Mouse (Mus musculus) midbrain, embryonic 16.5 days (tissue): ENCODE data around the gene Zfp423. TPM values are rescaled to one million over a fixed set of nuclear protein-coding genes. Genes with fewer than 3 reads are reported as not detected.
A peak's percentile ranks its signal among the peaks of the same experiment; 100 is the strongest.

Experiments
- ATAC-seq: fragments of 200-750 bp; cut with Nextera tagmentation; 2 replicates; pipeline ENCODE4 v1.8.0; 2017; ENCODE audit warnings: moderate TSS enrichment
- H3K27ac ChIP-seq: fragments of 300-500 bp; sonication (generic); 2 replicates; pipeline ENCODE4 v1.5.1; 2014; ENCODE audit warnings: mild to moderate bottlenecking, low read length, mixed read lengths
- H3K27me3 ChIP-seq: fragments of 300-500 bp; sonication (generic); 2 replicates; pipeline ENCODE4 v1.6.1; 2014; ENCODE audit warnings: low read depth, low read length, mixed read lengths; ENCODE audit not compliant: control insufficient read depth, insufficient read depth
- H3K36me3 ChIP-seq: fragments of 300-500 bp; sonication (generic); 2 replicates; pipeline ENCODE4 v1.6.1; 2014; ENCODE audit warnings: mild to moderate bottlenecking, low read length, moderate library complexity, mixed read lengths; ENCODE audit not compliant: control insufficient read depth, insufficient read depth
- H3K4me1 ChIP-seq: fragments of 300-500 bp; sonication (generic); 2 replicates; pipeline ENCODE4 v1.6.1; 2014; ENCODE audit warnings: mild to moderate bottlenecking, low read length, mixed read lengths; ENCODE audit not compliant: control insufficient read depth, insufficient read depth
- H3K4me2 ChIP-seq: fragments of 300-500 bp; sonication (generic); 2 replicates; pipeline ENCODE4 v1.6.1; 2014; ENCODE audit warnings: mild to moderate bottlenecking, low read length, mixed read lengths
- H3K4me3 ChIP-seq: fragments of 300-500 bp; sonication (generic); 2 replicates; pipeline ENCODE4 v1.5.1; 2014; ENCODE audit warnings: low read depth, mild to moderate bottlenecking, low read length, moderate library complexity, mixed read lengths
- H3K9ac ChIP-seq: fragments of 300-500 bp; sonication (generic); 2 replicates; pipeline ENCODE4 v1.6.1; 2014; ENCODE audit warnings: low read depth, low read length, mixed read lengths
- H3K9me3 ChIP-seq: fragments of 300-500 bp; sonication (generic); replicated peaks from 2 replicates; pipeline ENCODE4 v1.6.1; 2014; ENCODE audit warnings: mild to moderate bottlenecking, low read length, mixed read lengths; ENCODE audit not compliant: control insufficient read depth, poor library complexity, severe bottlenecking
- WGBS: fragments of 180-500 bp; shearing (Covaris S2); extraction: QIAGEN DNeasy Blood & Tissue Kit; methylation state at CpG from one replicate; pipeline ENCODE4 v1.1.7; 2014; 5-methylcytosine and 5-hydroxymethylcytosine counted together
- polyA plus RNA-seq: library from polyadenylated mRNA; unstranded; fragments of >200 nt; fragmentation: Nextera tagmentation; extraction: Ambion mirVana; gene quantifications from 2 replicates; pipeline ENCODE4 v1.2.1, GENCODE M21; 2015

The Zfp423 gene
- polyA plus RNA-seq, 1 experiment from 2014 or later: 28.1 TPM

DNA sequence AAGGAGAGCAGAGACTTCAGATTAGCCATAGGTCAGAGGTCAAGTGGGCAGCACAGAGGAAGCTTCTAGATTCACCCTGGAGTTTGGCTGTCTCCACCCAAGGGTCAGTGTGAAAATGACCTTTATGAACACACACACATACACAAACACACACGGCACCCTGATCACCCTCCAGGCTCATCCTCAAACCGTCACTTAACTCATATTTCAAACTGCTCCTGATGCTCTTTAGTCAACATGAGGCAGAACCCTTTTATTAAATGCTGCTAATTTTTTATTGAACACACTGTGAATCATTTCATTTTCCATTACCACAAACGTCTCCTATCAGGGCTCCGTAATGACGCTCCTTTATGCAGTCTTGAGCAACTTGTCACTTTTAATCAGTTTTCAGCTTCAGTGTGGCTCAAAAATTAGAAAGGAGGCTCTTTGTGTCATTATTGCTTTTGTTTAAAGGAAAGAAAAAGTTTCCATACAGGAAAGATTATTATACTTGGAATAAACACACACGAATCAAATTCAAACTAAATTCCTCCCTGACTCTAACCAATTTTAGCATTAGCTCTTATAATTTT lies 87.0 kb downstream of the Zfp423 start:
- Histone ChIP-seq H3K27me3 (no peaks in the 10 kb centered on the region), H3K27ac (no peak overlapping the region), H3K9me3 (no peaks in the 10 kb centered on the region), H3K36me3 (no peaks in the 10 kb centered on the region), H3K4me2 (no peak overlapping the region), H3K4me3 (no peak overlapping the region), H3K4me1 (peaks cover 35% of the 10 kb centered on the region), H3K9ac (no peak overlapping the region)
- ATAC-seq: no peak
- 62% methylated on average over 6 of the region's 6 CpGs for WGBS

DNA sequence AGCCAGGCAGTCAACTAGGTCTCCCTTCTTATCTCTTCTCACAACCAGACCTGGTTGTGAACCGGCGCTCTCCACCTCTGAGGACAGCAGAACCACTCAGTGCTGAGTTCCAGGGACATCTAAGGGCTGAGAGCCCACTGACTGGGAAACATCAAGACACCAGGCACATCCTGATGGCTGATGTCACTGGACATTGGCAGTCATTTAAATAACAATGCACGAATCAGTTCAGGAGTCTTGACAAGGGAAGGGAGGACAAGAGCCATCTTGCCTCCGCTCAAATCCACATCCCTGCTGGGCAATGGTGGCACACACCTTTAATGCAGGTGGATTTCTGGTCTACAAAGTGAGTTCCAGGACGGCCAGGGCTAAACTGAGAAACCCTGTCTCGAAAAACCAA lies 92.8 kb downstream of the Zfp423 start:
- Histone ChIP-seq H3K4me3 (no peak overlapping the region), H3K27me3 (no peaks in the 10 kb centered on the region), H3K36me3 (no peaks in the 10 kb centered on the region), H3K4me1 (peaks cover 6% of the 10 kb centered on the region; the same call in 1 of the 2 replicates), H3K4me2 (no peak overlapping the region), H3K27ac (no peak overlapping the region), H3K9me3 (no peaks in the 10 kb centered on the region), H3K9ac (no peak overlapping the region)
- no peak for ATAC-seq
- 74% methylated on average over 6 of the region's 6 CpGs for WGBS

DNA sequence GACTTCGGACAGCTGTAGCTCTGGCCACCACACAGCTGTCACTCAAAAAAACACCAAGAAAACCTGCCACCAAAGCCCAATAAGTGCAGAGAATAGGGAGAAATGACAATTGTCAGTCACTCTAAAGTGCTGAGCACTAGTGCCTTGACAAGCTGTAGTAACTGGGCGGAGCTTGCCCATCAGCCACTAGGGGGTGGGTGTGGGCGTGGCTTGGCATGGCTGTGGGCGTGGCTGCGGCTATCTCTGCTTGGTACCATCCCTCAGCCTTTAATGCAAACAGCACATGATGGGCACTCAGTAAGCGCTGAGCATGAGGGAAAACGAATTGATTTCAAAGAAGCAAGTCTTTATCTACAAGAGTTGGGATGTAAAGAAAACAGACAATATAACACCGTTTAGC lies 95.2 kb downstream of the Zfp423 start:
- H3K4me2 ChIP-seq: no peak overlapping the region
- ATAC-seq: no peak
- no peak overlapping the region for H3K9ac ChIP-seq
- no peaks in the 10 kb centered on the region for H3K27me3 ChIP-seq
- 74% methylated on average over 8 of the region's 8 CpGs for WGBS
- H3K9me3 ChIP-seq: no peaks in the 10 kb centered on the region
- no peak overlapping the region for H3K4me3 ChIP-seq
- H3K4me1 ChIP-seq: peaks cover 26% of the 10 kb centered on the region
- H3K27ac ChIP-seq: no peak overlapping the region
- no peaks in the 10 kb centered on the region for H3K36me3 ChIP-seq

DNA sequence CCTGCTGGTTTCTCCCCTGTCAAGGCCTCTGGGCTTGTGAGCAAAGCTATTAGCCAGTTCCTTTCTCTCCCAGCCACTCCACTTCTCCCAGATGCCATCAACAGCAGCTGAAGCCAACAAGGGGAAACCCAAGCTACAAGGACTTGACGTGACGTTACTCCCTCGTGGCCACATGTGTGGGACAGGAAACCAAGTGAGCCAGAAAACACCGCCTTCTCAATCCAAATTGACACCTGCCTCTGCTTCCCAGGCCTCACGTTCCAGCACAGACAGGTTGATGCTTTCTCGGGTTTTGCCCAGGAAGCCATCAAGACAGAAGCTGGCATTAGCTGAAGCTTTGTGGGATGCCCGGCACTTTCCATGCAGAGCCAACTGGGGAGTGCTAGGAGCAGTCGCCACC lies 96.3 kb downstream of the Zfp423 start:
- no peak for ATAC-seq
- Histone ChIP-seq H3K4me3 (no peak overlapping the region), H3K27me3 (no peaks in the 10 kb centered on the region), H3K4me2 (no peak overlapping the region), H3K27ac (no peak overlapping the region), H3K9ac (no peak overlapping the region), H3K9me3 (no peaks in the 10 kb centered on the region), H3K4me1 (peaks cover 31% of the 10 kb centered on the region), H3K36me3 (no peaks in the 10 kb centered on the region)
- 89% methylated on average over 8 of the region's 8 CpGs for WGBS

DNA sequence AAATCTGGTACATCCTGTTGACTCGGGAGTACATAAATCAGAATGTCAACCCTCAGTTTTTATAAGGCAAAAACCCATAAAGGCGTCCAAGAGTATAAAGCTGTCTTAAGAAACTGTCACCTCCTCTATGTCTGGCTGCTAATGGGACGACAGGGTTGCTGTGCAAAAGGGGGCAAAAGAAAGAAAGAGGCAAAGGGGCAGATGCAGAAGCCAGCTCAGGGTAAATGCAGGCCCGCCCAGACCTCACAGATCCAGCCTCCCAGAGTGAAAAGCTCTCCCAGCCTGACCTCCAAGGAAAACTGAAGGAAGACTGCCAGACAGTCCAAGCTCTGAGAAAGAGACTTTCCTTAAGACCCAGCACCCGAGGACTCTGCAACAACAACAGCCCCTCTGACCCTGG lies 97.7 kb downstream of the Zfp423 start:
- Histone ChIP-seq H3K27me3 (no peaks in the 10 kb centered on the region), H3K9me3 (no peaks in the 10 kb centered on the region), H3K4me1 (peaks cover 29% of the 10 kb centered on the region), H3K4me3 (no peak overlapping the region), H3K9ac (no peak overlapping the region), H3K4me2 (no peak overlapping the region), H3K36me3 (no peaks in the 10 kb centered on the region), H3K27ac (peak overlapping the region; percentile 39; the same call in 1 of the 2 replicates)
- 40% methylated on average over 5 of the region's 5 CpGs for WGBS
- ATAC-seq: no peak

DNA sequence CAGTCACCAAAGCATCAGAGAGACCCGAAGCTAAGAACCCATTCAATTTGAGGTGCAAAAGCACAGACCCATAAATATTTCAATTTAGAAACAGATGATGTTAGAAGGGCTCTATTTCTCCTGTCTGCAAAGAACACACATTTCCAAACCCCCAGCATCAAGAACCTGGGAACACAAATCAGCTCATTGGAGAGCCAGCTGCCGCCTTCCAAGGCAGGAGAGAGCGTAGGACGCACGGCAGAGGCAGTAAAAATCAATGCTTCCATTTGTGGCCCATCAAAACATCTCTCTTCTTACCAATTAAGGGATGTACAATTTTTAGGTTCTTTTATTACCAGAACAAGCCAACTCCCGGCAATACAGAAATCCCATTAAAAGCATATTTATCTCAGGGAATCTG lies 98.5 kb downstream of the Zfp423 start:
- Histone ChIP-seq H3K9ac (no peak overlapping the region), H3K4me1 (peaks cover 27% of the 10 kb centered on the region), H3K27me3 (no peaks in the 10 kb centered on the region), H3K36me3 (no peaks in the 10 kb centered on the region), H3K4me3 (no peak overlapping the region), H3K27ac (0 out of 2 replicates have a peak overlapping the region, but pooled peaks have one; percentile 24), H3K4me2 (no peak overlapping the region), H3K9me3 (no peaks in the 10 kb centered on the region)
- 45% methylated on average over 6 of the region's 6 CpGs for WGBS
- no peak for ATAC-seq

DNA sequence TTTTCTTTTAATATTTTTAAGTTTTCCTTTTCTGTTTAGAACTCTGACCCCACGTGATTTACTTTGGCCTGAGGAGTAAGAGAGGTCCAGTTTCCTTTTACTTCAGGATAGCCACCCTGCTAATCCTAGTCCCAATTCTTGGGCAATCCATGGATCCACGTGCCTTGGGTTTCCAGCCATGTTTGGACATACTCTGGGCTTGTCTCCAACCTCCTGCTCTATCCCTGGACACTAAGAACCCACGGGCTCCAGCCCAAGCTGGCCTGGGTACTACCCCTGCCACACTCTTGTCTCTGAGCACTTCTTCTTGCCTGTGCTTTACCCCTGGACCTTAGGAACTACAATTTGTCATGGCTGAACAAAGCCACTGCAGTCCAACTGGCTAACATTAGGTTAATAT lies 107.5 kb downstream of the Zfp423 start:
- ATAC-seq: no peak
- WGBS: 90% methylated on average over 3 of the region's 3 CpGs

DNA sequence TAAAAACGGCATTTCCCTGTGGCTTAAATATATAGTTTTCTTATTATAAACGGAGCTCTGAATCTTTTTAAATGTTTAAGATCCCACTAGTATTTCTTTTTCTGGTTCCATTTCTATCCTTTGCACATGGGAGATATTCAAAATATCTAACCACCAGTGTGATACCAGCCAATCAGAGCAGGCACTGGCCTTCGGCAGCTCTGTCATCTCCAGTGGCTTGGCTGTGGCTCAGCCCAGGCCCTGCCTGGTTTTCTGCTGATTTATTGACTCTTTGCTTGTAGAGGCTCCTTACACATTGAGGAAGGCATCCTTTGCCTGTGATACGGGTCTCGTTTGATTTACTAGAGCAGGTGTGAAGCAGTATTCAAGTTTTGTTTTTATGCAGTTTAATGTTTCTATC lies 108.0 kb downstream of the Zfp423 start:
- WGBS: 90% methylated on average over 5 of the region's 5 CpGs
- Histone ChIP-seq H3K9me3 (no peaks in the 10 kb centered on the region), H3K9ac (no peak overlapping the region), H3K4me2 (no peak overlapping the region), H3K36me3 (no peaks in the 10 kb centered on the region), H3K4me1 (no peaks in the 10 kb centered on the region), H3K27me3 (no peaks in the 10 kb centered on the region), H3K27ac (no peak overlapping the region), H3K4me3 (no peak overlapping the region)
- ATAC-seq: no peak

More for the DNA sequence above, 107.5 kb downstream of the Zfp423 start:
- no peak overlapping the region for H3K27ac ChIP-seq
- no peaks in the 10 kb centered on the region for H3K36me3 ChIP-seq
- H3K9ac ChIP-seq: no peak overlapping the region
- no peaks in the 10 kb centered on the region for H3K27me3 ChIP-seq
- H3K9me3 ChIP-seq: no peaks in the 10 kb centered on the region
- no peaks in the 10 kb centered on the region for H3K4me1 ChIP-seq
- no peak overlapping the region for H3K4me2 ChIP-seq
- H3K4me3 ChIP-seq: no peak overlapping the region

DNA sequence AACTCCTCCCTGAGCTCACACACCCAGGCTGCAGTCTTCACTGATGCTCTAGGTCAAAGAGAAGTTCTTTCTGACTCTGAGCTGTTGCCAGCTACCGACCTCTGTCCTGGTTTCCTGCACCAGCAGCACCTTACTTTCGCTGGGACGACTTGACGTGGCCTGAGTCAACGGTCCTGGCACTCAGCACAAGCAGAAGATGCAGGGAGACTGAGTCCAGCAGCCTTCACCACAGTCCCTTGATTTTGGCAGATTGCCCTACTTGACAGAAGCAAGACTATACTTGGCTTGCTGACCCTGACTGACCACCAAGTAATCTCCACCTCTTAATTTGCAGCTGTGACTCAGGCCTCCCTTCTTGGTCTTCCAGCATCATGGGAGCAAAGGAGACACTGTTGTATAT lies 110.6 kb downstream of the Zfp423 start:
- Histone ChIP-seq H3K4me2 (no peak overlapping the region), H3K4me3 (no peak overlapping the region), H3K27me3 (no peaks in the 10 kb centered on the region), H3K36me3 (no peaks in the 10 kb centered on the region), H3K27ac (no peak overlapping the region), H3K9me3 (no peaks in the 10 kb centered on the region), H3K4me1 (no peaks in the 10 kb centered on the region), H3K9ac (no peak overlapping the region)
- no peak for ATAC-seq
- 91% methylated on average over 5 of the region's 5 CpGs for WGBS
